Mouse (Mus musculus) intestine, postnatal 0 days (tissue): ENCODE measurements around the gene Rab3ip. TPM values are rescaled to one million over a fixed set of nuclear protein-coding genes. Genes with fewer than 3 reads are reported as not detected.

Source experiments
- ATAC-seq: fragments of 200-750 bp; cut with Nextera tagmentation; 2 replicates; pipeline ENCODE4 v1.8.0; 2017; ENCODE audit warnings: mild to moderate bottlenecking, moderate TSS enrichment, moderate library complexity
- H3K27ac ChIP-seq: fragments of 300-500 bp; sonication (generic); 2 replicates; pipeline ENCODE4 v1.5.1; 2014; ENCODE audit warnings: mild to moderate bottlenecking, low read depth, low read length, moderate library complexity
- H3K27me3 ChIP-seq: fragments of 300-500 bp; sonication (generic); replicated peaks from 2 replicates; pipeline ENCODE4 v1.6.1; 2014; ENCODE audit warnings: low read length, mixed read lengths; ENCODE audit not compliant: control insufficient read depth, insufficient read depth
- H3K36me3 ChIP-seq: fragments of 300-500 bp; sonication (generic); 2 replicates; pipeline ENCODE4 v1.6.1; 2014; ENCODE audit warnings: mild to moderate bottlenecking, moderate library complexity; ENCODE audit not compliant: control insufficient read depth, insufficient read depth
- H3K4me1 ChIP-seq: fragments of 300-500 bp; sonication (generic); replicated peaks from 2 replicates; pipeline ENCODE4 v1.6.1; 2014; ENCODE audit warnings: antibody characterized with exemption, low read length, mixed read lengths; ENCODE audit not compliant: control insufficient read depth, insufficient read depth
- H3K4me2 ChIP-seq: fragments of 300-500 bp; sonication (generic); replicated peaks from 2 replicates; pipeline ENCODE4 v1.6.1; 2014; ENCODE audit warnings: low read depth, mild to moderate bottlenecking, moderate library complexity
- H3K4me3 ChIP-seq: fragments of 300-500 bp; sonication (generic); 2 replicates; pipeline ENCODE4 v1.5.1; 2014; ENCODE audit warnings: low read depth, low read length
- H3K9ac ChIP-seq: fragments of 300-500 bp; sonication (generic); 2 replicates; pipeline ENCODE4 v1.6.1; 2014; ENCODE audit warnings: mild to moderate bottlenecking, low read depth, low read length
- H3K9me3 ChIP-seq: fragments of 300-500 bp; sonication (generic); 2 replicates; pipeline ENCODE4 v1.6.1; 2016; ENCODE audit warnings: mixed run types; ENCODE audit not compliant: control insufficient read depth
- CTCF ChIP-seq: sonication (generic); IDR thresholded peaks from 2 replicates; pipeline ENCODE4 v1.5.1; 2016; ENCODE audit warnings: low read depth, mild to moderate bottlenecking, control low read depth, antibody characterized with exemption, moderate library complexity
- WGBS: fragments of 180-500 bp; shearing (Covaris S2); extraction: QIAGEN DNeasy Blood & Tissue Kit; methylation state at CpG from one replicate; pipeline ENCODE4 v1.1.7; 2014; 5-methylcytosine and 5-hydroxymethylcytosine counted together
- polyA plus RNA-seq: library from polyadenylated mRNA; unstranded; fragments of >200 nt; fragmentation: Nextera tagmentation; extraction: Ambion mirVana; gene quantifications from 2 replicates; pipeline ENCODE4 v1.2.1, GENCODE M21; 2015

Rab3ip gene
- polyA plus RNA-seq, 1 experiment from 2014 or later, result 21.9 TPM

- Histone ChIP-seq H3K27me3 (no peaks in the 10 kb centered on the region), H3K36me3 (no peaks in the 10 kb centered on the region), H3K4me2 (peak overlapping the region; percentile 18), H3K9me3 (no peaks in the 10 kb centered on the region), H3K9ac (no peak overlapping the region), H3K4me1 (0 out of 2 replicates have a peak, but pooled peaks cover 6% of the 10 kb centered on the region), H3K4me3 (0 out of 2 replicates have a peak overlapping the region, but pooled peaks have one; percentile 0), H3K27ac (peak overlapping the region; percentile 91)
- no peak for TF ChIP-seq CTCF
- WGBS, result 37% methylated on average over 9 of the region's 9 CpGs
- peak; percentile 87 for ATAC-seq
Observed at GRCm38 (mm10) chr10:116874490-116874889, 76.1 kb downstream of the Rab3ip start.

GRCm38 (mm10) chr10:116872016-116872410 lies 78.6 kb downstream of the Rab3ip start:
- Histone ChIP-seq H3K4me2 (peak overlapping the region; percentile 24; the same call in 1 of the 2 replicates), H3K4me1 (0 out of 2 replicates have a peak, but pooled peaks cover 6% of the 10 kb centered on the region), H3K9me3 (no peaks in the 10 kb centered on the region), H3K36me3 (no peaks in the 10 kb centered on the region), H3K4me3 (no peak overlapping the region), H3K27me3 (no peaks in the 10 kb centered on the region), H3K27ac (no peak overlapping the region), H3K9ac (no peak overlapping the region)
- ATAC-seq, result no peak
- WGBS, result 40% methylated on average over 14 of the region's 14 CpGs
- TF ChIP-seq CTCF, result no peak

- Histone ChIP-seq H3K9ac (no peak overlapping the region), H3K27ac (no peak overlapping the region), H3K4me1 (0 out of 2 replicates have a peak, but pooled peaks cover 6% of the 10 kb centered on the region), H3K27me3 (no peaks in the 10 kb centered on the region), H3K36me3 (no peaks in the 10 kb centered on the region), H3K4me3 (no peak overlapping the region), H3K9me3 (no peaks in the 10 kb centered on the region), H3K4me2 (peak overlapping the region; percentile 24; the same call in 1 of the 2 replicates)
- no peak for ATAC-seq
- WGBS, result 72% methylated on average over 12 of the region's 12 CpGs
- no peak for TF ChIP-seq CTCF
Observed at GRCm38 (mm10) chr10:116871329-116872015, 79.1 kb downstream of the Rab3ip start.

GRCm38 (mm10) chr10:116870819-116871218 lies 79.8 kb downstream of the Rab3ip start:
- Histone ChIP-seq H3K4me3 (no peak overlapping the region), H3K27me3 (no peaks in the 10 kb centered on the region), H3K4me1 (0 out of 2 replicates have a peak, but pooled peaks cover 6% of the 10 kb centered on the region), H3K36me3 (no peaks in the 10 kb centered on the region), H3K27ac (no peak overlapping the region), H3K4me2 (no peak overlapping the region), H3K9me3 (no peaks in the 10 kb centered on the region), H3K9ac (no peak overlapping the region)
- 92% methylated on average over 6 of the region's 6 CpGs for WGBS
- ATAC-seq, result no peak
- no peak for TF ChIP-seq CTCF

Other genes with a start within 250 kb of the Rab3ip start
- gene Myrfl, start 53.9 kb downstream of the Rab3ip start, polyA plus RNA-seq, result 7.3 and 9.5 TPM in 2 replicates
- not detected in 2 replicates for gene Gm10271, start 21.8 kb upstream of the Rab3ip start, polyA plus RNA-seq
- gene Best3, start 35.5 kb upstream of the Rab3ip start, polyA plus RNA-seq, result not detected in 2 replicates
- gene Lrrc10, start 94.6 kb upstream of the Rab3ip start, polyA plus RNA-seq, result not detected in 2 replicates
- 112 and 119 TPM in 2 replicates for gene Cct2, start 113.0 kb upstream of the Rab3ip start, polyA plus RNA-seq
- 17.9 and 18.5 TPM in 2 replicates for gene Frs2, start 197.8 kb upstream of the Rab3ip start, polyA plus RNA-seq